Mouse (Mus musculus) fibroblast of lung, adult 2 months (primary cell): ENCODE measurements around the gene Ubxn4.
"Not testable (repeated sequence)": the region's sequence is repeated elsewhere in the genome, so short reads cannot be mapped to it uniquely, and the experiment has no call there.

ENCODE experiments used
- DNase-seq: peaks from one replicate; pipeline ENCODE4 v3.0.0-alpha.2; 2011; ENCODE audit warnings: low read depth

Ubxn4 gene

GRCm38 (mm10) chr1:128314665-128315064, 70.9 kb downstream of the Ubxn4 start:
- DNase-seq: no peak

GRCm38 (mm10) chr1:128319266-128319665, 75.5 kb downstream of the Ubxn4 start:
- DNase-seq: not testable (repeated sequence)

GRCm38 (mm10) chr1:128323026-128323643, 79.4 kb downstream of the Ubxn4 start:
- DNase-seq: no peak

- DNase-seq: no peak
Measured at GRCm38 (mm10) chr1:128324776-128325175, 81.0 kb downstream of the Ubxn4 start.

GRCm38 (mm10) chr1:128327165-128327564, 83.4 kb downstream of the Ubxn4 start:
- no peak for DNase-seq

GRCm38 (mm10) chr1:128328218-128328617, 84.5 kb downstream of the Ubxn4 start, which contains the start of gene Lct:
Gene Lct (minus strand): TSS chr1:128328318.
- DNase-seq: no peak
